Mouse (Mus musculus) urinary bladder, postnatal 36 days (tissue): ENCODE data around the gene Dennd1c.

Source experiments
- DNase-seq, 2 experiments: peaks; one replicate each; pipeline ENCODE4 v3.0.0; 2022; ENCODE audit warnings: low spot score in 2 of 2, mixed read lengths in 1 of 2

Gene Dennd1c

DNA sequence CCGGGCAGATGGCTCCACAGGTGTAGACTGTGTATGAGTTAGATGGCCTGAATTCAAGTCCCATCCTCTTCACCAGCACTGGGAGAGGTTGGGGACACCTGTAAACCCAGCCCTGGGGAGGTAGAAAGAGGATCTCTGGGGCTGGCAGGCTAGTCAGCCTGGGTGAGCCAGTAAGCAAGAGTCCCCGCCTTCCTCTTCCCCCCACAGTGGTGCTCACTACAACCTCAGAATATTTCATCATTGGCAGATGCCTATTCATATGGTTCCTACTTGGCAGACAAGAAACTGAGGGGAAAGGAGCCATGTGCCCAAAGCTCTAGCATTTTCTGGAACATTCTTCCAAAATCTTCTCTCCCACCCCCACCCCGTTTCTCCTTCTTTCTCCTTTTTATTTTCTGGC lies 29.5 kb downstream of the Dennd1c start:
- no peak for DNase-seq

DNA sequence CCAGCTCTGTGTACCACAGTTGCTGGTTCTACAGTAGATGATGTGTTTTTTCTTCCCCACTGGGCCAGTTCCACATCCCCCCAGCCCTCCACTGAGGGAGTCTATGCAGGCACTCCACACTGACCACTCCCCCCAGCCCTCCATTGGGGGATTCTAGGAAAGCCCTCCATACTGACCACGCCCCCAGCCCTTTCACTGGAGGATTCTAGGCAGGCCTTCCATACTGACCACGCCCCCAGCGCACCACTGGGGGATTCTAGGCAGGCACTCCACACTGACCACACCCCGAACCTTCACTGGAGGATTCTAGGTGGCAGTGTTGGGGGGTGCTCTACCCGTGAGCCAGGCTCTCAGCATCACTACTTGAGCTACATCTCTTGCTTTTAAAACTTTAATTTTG lies 30.9 kb downstream of the Dennd1c start:
- DNase-seq: no peak

DNA sequence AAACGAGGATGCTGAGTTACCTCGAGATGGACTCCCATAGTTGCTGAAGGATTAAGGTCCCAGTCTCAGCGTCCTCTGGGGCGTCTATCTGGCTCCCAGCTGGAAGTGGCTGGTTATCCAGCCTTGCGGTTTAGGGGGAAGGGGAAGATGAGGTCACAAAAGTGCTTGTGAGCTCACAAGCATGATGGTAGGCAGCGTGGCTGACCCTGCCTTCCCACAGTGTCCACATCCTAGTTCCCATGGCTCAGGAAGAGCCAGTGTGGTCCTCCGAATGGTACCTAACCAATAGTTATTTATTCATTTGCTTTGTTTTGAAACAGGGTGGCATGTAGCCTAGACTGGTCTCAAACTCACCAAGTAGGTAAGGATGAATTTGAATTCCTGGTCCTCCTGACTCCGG lies 36.8 kb downstream of the Dennd1c start, which contains the start of gene Slc25a41:
Slc25a41 (minus strand) TSS at position 101 of the 400 bp plus-strand sequence.
- DNase-seq: no peak

DNA sequence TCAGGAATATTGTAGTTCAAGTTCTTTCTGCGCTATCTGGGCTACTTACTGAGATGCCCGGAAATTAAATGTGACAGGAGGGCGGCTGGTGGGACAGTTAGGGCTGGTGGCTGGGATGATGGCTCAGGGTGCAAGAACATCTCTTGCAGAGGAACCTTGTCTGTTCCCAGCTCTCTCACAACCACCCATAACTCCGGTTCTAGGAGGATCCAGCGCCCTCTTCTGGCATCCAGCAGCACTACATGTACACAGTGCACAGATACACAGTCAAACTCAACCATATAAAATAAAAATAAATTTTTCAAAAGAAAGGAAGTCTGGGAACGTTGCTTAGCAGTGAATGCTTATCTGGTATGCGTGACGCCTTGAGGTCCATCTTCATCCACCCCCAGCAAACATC lies 39.3 kb downstream of the Dennd1c start:
- DNase-seq: no peak

DNA sequence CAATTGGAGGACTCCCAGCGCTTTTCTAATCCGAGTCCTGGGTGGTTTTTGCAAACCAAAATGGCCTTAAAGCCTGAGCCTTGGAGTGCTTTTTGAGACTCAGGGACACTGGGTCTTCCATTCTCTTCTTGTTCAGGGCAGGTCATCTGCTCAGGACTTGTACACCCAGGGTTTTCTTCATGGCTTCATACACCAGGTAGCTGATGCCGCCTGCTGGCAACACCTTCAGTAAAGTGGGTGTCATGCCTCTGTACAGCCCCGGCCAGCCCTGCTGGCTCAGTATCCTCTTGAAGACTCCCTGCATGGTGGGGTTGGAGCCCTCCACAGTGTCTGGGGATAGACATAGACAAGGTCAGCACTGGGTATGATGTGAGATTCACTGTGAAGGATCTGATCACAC lies 45.5 kb downstream of the Dennd1c start:
- no peak for DNase-seq

DNA sequence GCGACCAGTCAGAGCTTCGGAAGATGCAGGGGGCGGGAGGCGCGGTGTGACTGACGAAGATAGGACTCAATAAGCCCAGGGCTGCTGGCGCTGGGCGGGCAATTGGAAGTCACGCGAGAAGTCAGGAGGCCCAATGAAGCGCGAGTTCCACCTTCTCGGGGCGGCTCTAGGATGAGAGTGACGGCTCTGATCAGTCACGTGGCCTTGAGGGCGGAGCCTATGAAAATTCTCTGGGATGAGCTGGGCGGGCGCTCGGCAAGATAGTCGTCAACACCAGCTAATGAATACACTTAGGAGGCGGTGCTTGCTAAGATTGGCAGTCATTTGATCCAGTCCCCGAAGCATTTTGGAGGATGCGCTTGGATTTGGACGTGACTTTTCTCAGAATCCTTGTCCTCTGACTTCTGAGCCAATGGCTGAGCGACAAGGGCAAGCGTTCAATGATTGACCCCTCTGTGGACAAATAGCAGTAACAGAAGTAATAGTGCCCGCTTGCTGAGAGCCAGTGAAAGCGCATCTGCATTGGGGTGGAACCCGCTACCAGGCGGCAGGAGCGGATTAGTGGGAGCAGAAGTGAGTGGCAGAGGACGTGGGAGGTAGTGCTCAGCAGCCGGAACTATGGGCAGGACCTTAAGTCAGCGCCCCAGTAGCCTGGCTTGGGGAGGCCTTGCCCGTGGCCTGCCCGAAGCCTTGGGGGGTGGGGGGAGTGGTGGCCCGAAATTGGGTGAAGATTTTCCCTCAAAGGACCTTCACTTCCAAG lies 46.5 kb downstream of the Dennd1c start:
- DNase-seq: peak; percentile 99

DNA sequence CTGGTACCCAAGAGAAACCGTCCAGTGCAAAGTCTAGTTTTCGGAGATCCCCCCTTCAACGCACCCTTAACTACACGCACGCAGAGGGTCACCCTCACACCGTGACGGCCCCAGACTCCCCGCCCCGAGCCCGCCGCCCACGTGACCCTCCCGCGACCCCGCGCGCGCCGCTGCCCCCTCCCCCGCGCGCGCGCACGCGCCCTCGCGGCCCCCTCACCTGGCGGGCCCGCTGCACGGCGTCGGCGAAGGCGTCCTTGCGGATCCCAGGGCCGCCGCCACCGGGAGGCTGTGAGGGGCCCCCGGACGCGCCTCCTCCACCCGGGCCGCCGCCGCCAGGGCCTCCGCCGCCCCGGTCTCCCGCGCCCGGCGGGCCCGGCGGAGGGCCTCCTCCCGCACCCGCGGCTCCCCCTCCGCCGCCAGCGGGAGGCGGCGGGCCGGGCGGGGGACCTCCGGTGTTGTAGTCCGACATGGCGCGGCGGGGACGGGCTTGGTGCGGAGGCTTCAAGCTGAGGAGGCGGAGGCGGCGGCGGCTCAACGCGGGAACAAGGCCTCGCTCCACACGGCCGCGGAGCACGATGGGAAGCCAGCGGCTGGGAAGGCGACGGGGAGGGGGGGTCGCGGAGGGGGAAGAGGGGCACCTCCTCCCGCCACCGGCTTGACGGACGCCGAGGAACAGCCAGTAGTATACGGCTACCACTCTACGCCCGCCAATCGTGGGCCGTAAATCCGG lies 47.2 kb downstream of the Dennd1c start, which contains the start of gene Khsrp:
Khsrp (minus strand) TSS at position 592 of the 730 bp plus-strand sequence.
- DNase-seq: no peak

DNA sequence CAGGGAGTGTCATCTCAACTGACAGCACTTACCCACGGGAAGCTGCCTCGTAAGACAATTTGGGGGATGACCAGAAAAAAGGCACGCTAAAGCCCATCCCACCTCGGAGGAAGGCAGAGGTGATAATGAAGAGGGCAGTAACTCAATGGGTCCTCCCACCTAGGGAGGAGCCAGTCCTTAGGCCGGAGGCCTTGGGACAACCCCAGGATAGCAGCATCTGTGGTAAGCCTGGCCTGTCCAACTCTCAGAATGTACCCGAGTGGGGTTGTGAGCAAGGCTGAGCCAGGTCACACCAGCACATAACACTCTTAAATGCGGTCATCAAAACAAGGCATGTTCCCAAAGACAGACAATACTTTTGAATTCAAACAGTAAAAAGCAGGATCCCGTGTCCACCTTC lies 48.6 kb downstream of the Dennd1c start:
- DNase-seq: no peak

DNA sequence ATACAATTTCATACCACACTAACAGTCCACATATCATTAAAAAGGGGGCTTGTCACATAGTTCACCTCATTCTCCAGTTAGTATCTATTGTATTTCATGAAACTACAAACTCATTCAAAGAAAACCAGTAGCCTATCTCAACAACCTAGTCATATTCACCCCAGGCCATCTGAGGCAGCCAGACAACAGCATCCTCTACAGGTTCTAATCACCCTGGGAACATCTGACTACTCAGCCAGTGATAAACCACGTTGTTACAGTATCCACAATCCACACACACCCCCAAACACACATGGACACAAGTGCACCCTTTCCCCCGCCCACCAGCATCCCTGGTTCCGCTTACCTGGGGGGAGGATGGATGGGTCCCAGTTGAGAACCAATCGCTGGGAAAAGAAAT lies 50.8 kb downstream of the Dennd1c start:
- no peak for DNase-seq

DNA sequence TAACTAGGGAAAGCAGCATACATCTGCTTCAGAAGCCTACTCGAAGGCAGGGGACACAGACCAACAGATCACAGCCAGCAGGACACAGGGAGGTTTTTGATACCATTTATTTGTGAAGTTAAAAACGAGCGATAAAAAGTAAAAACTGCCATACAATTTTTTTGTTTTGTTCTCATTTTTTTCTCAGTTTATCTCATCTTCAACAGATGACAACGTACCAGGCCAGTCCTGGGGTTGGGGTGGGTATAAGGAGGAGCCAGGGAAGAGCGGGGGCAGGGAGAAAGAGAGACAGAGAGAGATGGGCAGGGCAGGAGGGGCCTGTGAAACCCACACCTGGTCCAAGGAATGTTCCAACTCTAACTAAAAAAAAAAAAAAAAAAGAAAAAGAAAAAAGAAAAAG lies 57.4 kb downstream of the Dennd1c start:
- no peak for DNase-seq

DNA sequence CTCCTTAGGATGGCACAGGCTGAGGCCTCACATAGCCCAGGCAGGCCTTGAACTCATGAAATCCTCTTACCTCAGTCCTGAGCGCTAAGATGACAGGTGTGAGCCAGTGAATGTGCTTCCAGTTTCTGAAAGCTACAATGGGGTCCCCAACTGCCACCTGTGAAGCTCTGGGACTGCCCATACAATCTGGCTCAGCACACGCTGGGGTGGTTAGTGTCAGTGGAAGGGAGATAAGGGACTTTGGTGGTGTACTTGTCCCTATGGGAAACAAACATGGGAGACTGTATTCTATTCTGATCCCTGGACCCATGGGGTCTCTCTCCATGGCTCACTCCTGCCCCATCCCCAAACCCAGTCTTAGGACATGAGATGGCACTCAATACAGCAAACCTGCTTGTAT lies 58.6 kb downstream of the Dennd1c start:
- DNase-seq: no peak
